Mouse (Mus musculus): ENCODE data around the gene Rps11.
"Not testable (repeated sequence)": the region's sequence is repeated elsewhere in the genome, so short reads cannot be mapped to it uniquely, and the experiment has no call there.

The Rps11 gene

DNA sequence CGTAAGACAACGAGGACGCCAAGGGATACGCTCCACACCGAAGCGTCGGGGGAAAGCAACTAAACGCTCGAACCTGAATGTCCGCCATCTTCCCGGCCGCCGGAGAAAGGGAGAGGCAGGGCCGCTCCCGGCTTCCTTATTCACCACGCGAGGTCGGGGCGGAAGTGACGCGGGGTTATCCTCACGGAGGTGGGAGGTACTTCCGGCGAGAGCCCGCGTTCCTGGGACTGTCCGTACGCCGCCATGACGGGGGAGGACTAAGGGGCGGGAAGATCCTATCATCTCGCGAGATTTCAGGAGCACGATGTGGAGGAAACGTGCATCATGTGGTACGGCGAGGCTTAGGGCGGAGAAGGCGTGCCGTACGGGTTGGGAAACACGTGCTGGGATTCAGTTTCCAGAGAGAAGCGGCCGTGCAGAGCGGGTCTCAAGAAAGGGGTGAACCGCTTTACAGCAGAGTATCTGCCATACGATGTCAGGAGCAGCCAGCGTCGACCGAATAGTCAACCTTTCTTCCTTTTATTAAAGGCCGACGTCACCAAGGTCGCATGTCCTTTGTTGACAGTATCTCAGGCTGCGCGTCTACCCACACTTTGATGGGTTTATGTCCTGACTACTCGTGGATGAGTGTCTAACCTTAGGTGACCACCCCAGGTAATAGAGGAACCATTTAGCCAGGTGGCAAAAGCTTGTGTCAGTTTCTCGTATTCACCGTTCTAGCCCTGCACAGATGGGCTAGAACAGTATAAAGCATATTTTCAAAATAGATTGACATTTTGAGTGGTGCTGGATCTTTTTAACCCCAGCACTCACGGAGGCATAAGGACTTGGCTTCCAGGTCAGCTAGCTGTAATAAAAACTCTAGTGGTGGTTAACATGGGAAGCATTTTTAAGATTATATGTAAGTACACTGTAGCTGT, at the start of gene Rps11:
Rps11 (minus strand) TSS at position 216 of the 920 bp plus-strand sequence.
- DNase-seq (ENCODE audit: low spot score in 2 of 2) = peak; percentile 91 to 98

DNA sequence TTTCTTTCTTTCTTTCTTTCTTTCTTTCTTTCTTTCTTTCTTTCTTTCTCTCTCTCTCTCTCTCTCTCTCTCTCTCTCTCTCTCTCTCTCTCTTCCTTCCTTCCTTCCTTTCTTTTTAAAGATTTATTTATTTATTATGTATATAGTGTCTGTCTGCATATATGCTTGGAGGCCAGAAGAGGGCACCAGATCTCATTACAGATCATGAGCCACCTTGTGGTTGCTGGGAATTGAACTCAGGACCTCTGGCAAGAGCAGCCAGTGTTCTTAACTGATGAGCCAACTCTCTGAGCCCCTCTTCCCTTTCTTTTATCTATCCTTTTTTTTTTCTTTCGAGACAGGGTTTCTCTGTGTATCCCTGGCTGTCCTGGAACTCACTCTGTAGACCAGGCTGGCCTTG, 49.5 kb upstream of the Rps11 start:
- DNase-seq (ENCODE audit: low spot score in 2 of 2) = not testable (repeated sequence)

DNA sequence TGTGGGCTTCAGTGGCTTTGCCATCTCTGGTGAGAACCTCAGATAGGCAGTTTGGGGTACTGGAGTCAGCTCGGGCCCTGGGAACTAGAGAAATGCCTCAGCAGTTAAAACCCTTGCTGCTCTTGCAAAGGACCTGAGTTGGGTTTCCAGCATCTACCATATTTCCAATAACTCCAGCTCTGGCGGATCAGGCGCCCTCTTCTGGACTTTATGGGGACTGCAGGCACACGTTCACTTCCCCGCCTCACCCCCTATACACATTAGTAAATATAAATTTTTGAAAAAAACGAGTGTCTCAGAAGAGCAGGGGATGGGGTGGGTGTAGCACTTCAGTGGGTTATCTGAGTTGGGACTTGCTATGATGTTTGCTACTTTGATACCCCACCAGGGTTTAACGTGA, 48.7 kb upstream of the Rps11 start:
- peak; percentile 43 to 72 for DNase-seq (ENCODE audit: low spot score in 2 of 2)

DNA sequence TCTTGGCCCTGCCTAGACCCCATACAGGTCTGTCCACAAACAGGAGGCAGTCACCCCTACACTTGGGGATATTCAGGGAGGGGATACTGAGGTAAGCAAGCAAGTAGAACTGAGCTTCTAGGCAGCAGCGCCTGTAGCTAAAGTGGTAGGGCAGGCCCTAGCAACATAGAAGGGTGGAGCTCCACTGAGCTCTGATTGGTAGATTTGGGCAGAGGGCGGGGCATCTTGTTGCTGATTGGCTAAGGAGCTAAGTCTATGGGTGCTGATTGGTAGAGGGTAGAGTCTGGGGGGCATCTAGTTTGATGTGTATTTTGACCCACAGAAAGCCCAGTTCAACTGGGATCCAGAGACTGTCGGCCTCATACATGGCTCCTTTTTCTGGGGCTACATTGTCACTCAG, 45.3 kb upstream of the Rps11 start:
- no peak for DNase-seq (ENCODE audit: low spot score in 2 of 2)

DNA sequence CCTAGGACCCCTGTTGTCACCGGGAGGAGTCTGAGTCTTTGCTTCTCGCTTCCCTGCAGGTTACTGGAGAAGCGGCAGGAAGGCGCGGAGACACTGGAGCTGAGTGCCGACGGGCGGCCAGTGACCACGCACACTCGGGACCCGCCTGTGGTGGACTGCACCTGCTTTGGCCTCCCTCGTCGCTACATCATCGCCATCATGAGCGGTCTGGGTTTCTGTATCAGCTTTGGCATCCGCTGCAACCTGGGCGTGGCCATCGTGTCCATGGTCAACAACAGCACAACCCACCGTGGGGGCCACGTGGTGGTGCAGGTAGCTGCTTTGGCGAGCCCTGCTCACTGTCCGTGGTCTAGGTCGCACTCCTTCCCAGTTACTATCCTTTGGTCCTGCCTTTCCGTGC, 44.4 kb upstream of the Rps11 start:
- DNase-seq (ENCODE audit: low spot score in 2 of 2) = no peak

DNA sequence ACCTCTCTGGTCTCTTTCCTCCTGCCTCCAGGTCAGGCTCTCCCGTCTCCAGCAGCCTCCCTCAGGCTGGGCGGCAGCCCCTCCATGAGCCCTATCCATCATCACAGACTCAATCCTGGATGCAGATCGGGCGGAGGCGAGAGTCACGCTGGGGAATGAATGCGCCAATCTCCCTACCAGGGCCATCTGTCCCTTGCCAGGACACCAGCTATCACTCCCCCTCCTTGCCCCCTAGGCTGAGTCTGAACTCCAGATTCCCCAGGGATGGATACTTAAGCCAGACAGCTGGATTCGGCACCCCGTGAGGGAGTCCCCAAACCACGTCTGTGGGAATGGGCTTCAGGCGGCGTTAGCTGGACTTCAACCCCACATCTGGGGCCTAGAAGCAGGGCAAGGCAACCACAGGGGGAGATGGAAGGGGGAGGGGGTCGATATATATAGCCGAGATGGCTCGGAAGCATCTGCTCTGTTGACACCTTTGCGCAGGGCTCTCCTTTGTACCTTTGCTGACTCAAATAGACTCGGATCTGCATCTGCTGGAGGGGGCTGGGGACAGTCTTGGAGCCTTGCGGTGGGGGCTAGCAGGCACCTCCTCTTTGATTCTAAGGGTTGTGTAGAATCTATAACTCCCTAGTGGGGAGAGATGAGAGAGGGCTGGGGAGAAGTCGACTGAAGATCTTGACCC, 43.7 kb upstream of the Rps11 start:
- no peak for DNase-seq (ENCODE audit: low spot score in 2 of 2)

DNA sequence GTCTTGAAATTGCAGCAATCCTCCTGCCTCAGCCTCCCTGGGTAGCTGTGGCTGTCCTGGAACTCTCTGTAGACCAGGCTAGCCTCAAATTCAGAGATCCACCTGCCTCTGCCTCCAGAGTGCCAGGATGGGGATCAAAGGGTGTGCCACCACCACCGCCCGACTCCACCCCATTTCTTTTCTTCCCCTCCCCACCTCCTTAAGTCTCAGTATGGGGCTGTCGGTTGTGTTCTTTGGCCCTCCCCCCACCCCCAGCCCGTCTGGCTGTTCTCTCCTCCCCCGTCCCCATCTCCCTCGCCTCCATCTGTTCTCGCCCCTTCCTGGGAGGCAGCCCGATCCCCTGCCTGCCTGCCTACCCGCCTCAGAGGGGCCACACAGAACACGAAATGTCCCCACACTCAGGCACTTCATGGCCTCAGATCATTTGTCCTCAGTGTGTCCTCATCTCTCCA, 42.7 kb upstream of the Rps11 start:
- no peak for DNase-seq (ENCODE audit: low spot score in 2 of 2)

DNA sequence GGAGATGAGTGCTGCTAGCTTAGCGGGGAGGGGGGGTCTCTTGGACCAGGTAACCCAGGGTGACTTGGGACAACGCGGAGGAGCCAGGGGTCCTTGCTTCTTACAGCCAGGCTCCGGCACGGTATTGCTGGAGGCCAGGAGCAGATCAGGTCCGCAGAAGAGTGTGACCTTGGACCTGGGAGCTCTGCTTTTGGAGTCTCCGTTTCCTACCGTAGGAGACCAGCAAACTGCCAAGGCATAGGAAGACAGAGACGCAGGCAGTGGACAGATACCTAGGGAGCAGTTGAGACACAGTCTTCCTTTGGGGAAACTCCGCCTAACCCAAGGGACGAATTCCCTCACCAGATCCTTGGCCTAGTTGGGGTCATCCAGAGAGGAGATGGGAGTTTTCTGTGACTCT, 41.5 kb upstream of the Rps11 start:
- no peak for DNase-seq (ENCODE audit: low spot score in 2 of 2)

DNA sequence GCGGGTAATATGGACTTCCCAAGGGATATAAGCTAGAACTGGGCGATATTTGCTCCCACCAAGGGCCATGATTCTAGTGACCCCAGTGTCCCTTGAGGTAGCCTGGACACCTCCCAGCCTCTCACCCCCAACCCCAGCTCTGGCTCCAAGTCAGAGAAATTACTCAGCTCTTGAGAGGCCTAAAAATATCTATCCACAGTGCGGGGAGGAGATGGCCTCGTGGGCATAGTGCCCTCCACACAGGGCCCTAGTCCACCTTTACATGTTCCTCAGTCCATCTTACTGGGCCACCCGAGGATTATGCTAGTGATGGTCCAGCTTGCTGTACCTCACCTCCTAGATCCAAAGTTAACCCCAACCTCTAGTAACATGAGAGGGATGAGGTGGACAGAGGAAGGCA, 40.6 kb upstream of the Rps11 start:
- no peak for DNase-seq (ENCODE audit: low spot score in 2 of 2)

DNA sequence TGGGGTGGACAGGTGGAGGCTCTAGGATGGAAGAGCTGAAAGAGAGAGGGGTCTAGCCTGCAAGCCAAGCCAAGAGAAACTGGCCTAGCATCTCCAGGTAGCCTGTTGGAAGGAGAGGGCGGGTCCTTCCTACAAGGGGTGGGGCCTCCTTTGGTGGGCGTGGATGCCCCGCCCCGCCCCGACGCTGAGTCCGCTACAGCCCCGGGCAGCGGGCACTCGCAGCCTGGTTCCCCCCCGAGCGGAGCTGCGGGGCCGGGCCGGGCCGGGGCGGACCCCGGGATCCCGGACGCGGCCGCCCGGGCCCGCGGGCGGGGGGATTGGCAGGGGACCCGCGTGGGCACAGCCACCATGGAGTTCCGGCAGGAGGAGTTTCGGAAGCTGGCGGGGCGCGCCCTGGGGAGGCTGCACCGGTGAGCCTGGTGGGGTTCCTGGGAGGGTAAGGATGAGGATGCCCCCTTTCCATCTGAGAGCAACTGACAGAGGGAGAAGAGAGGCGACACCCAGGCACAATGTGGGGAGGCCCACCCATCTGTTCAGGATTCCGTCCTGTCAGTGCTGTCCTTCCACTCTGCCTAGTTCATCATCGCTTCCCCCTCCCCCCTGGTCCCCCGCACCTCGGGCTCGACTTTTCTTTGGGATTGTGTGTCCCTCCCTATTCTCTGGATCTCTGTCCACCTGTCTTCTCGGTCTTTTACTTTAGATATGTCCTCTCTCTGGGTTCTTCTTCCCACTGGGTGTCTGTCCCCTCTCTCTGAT, 39.7 kb upstream of the Rps11 start, which contains the start of gene Slc17a7:
Slc17a7 (plus strand) TSS at position 215 of the 756 bp plus-strand sequence.
- peak in 1 of 2 experiments; percentile 46 for DNase-seq (ENCODE audit: low spot score in 2 of 2)

DNA sequence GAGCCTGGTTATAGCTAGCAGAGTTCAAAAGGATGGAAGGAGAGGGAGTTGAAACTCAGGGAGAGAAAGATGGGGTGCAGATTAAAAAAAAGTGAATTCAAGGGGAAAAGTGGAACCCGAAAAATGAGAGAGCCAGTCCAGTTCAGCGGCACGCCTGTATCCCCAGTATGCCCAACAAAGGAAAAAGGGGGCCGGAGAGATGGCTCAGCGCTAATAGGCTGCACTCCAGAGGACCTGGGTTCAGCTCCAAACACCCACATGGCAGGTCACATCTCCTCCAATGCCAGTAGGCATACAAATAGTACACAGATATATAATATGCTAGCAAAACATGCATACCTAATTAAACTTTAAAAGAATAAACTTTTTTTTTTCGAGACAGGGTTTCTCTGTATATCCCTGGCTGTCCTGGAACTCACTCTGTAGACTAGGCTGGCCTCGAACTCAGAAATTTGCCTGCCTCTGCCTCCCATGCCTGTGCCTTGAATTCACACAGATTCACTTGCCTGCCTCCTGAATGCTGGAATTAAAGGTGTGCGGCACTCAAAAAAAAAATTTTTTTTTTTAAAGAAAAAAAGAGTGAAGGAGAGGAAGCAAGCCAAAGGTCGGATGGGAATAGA, 38.9 kb upstream of the Rps11 start:
- no peak for DNase-seq (ENCODE audit: low spot score in 2 of 2)

DNA sequence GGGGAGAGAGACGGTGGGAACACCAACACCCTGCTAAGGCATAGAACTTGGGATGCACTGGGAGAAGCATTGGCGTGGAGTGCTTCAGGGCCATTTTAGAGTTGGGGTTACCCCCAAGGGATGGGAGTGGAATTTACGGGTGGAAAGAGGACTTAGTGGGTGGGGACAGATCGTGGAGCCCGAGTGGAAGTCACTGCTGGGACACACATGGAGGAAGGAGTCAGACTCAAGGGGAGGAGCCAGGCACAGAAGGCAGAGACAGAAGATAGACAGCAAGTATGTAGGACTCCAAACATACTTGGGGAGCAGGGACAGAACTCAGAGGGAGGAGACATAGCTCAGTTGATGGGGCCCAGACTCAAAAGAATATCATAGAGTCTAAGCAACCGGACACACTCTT, 38.3 kb upstream of the Rps11 start:
- DNase-seq (ENCODE audit: low spot score in 2 of 2) = no peak

DNA sequence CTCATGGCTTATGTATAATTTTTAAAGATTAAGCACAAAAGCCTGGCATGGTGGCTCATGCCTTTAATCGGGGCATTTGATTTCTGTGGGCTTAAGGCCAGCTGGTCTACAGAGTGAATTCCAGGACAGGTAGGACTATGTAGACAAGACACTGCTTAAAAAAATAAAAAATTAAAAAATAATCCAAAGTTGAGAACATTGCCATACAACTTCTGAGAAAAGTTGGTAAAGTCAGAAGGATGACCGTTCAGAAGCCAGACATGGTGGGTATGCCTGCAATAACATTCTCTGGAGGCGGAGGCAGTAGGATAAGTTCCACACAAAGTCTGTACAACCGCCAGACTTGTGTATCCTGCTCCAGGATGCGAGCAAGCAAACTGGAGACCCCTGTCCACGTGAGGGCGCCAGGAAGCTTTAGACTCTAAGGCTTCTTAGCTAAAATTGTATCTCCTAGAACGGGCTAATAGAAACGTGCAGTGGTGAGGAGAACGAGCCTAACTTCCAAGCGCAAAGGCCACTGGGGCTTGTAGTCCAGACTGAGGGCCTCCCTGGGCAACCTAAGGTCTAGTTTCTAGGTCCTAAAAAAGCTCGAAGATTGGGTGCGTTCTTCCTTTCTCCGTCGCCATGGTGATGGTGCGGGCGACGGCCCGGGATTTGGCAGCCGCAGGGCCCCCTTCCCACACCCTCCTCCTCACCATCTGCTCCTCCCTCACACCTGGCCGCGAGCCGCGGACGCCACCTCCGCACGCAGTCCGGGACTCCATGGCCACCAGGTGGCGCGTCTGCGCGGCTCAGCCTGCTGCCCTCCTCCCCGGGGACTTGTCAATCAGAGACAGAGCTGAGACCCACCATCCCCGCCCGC, 37.6 kb upstream of the Rps11 start:
- DNase-seq (ENCODE audit: low spot score in 2 of 2) = peak; percentile 85 to 91

DNA sequence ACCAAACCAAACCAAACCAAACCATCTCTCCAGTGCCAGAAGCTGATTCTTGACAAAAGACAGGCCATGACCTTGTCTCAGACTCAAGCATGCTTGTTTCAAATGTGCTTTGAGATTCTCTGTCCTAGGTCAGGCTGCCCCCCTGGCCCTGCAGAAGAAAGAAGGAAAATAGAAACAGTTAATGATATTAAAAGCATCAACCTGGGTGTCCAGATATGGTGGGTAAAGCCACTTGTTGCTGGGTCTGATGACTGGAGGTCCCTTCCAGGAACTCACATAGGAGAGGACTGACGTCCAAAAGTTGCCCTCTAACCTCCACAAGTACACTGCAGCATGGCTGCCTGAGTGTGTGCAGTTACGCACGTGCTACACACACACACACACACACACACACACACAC, 36.6 kb upstream of the Rps11 start:
- DNase-seq (ENCODE audit: low spot score in 2 of 2) = no peak

DNA sequence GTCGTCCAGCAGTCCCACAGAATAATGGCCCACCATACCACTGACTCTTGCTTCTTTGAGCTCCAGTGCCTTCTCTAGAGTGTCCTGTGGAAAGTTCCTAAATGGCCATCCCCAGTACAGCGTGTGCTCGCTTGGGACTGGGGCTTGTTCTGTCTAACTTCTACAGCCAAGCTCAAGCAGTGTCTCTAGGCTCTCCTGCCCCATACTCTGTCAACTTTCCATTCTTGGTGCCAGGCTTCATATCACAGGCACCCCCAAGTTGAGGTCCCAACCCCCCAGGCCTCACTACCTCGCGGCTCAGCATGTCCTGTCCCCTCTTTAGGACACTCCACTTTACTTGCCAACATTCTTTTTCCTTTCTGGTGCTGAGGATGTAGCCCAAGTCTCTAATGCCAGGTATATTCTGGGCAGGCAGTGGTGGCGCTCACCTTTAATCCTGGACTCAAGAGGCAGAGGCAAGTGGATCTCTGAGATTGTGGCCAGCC, 36.1 kb upstream of the Rps11 start:
- no peak for DNase-seq (ENCODE audit: low spot score in 2 of 2)

DNA sequence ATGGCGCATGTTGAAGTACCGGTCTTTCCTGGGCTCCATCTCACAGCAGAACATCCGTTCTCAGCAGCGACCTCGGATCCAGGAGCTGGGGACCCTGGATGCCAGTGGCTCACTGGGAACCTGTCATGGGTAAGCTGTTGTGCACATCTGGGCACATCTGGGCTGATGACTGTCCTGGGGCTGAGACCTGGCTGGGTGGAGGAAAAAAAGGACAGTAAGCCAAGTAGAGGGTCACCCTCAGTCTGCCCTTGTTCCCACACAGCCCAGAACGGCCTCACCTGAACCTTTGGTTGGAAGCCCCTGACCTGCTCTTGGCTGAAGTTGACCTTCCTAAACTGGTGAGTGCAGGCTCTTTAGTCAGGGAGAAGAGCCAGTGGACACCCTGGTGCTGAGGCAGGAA, 34.8 kb upstream of the Rps11 start:
- no peak for DNase-seq (ENCODE audit: low spot score in 2 of 2)

DNA sequence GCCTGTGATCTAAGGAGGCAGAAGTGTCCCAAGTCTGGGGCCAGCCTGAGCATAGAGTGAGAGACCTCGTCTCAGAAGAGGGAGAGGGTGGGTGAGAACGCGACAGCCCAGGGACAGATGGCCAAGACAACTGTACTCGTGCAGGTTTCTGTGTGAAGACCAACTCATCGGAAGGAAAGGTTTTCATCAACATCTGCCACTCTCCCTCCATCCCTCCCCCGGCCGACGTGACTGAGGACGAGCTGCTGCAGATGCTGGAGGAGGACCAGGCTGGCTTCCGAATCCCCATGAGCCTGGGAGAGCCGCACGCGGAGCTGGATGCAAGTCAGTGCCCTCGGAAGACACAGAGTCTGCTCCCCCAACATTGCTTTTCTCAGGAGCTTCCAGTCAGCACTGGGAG, 33.2 kb upstream of the Rps11 start:
- DNase-seq (ENCODE audit: low spot score in 2 of 2) = no peak

DNA sequence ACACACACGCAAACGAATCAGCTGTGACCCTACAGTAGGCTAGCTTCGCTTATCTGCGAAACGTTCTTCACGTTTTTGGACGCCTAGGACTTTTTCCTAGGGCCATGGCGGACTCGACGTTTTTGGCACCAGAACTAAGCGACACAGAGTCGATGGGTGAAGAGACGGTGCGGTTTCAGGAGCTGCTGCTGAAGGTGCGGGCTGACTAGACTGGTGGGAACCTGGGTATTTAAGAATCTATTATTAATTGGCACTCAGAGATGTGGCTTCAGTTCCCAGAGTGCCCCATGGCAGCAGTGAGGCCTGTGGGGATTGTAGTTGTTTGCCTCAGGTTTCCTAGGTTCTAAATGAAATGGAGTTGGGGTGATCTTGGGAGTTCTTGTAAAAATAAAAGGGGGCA, 32.0 kb upstream of the Rps11 start:
- no peak for DNase-seq (ENCODE audit: low spot score in 2 of 2)

DNA sequence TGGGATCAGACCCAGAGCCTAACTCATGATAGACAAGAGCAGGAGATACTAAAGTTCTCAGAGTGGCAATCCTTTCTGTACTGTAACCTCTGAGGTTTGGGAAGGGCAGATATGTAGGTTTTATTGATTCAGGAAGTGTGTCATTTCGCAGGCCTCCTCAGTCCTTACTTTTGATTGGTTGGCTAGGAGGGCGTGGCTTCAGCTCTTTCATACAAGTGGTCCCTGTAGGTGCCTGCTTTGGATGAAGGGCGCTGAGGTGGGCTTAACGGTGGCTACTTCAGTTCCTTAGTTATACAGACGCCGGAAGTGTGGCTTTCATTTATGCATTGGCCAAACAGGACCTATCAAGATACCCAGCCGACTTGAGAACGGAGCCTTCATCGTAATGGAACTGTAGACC, 31.4 kb upstream of the Rps11 start:
- no peak for DNase-seq (ENCODE audit: low spot score in 2 of 2)

DNA sequence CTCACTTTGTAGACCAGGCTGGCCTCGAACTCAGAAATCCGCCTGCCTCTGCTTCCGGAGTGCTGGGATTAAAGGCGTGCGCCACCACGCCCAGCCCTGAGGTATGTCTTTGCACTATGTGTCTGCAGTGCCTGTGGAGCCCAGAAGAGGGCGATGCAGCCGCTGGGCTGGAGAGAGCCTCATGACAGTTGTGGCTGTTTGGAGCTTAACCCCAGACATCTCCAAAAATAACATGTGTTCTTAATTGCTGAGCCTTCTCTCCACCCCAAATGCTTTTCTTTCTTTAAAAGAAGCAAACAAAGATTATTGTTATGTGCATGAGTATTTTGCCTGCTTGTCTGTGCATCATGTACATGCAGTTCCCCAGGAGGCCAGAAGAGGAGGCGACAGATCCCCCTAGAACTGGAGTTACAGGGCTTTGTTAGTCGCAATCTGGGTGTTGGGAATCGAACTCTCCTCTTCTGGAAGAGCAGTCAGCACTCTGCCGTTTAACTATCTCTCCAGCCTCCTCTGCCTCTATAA, 30.8 kb upstream of the Rps11 start:
- DNase-seq (ENCODE audit: low spot score in 2 of 2) = peak; percentile 34 to 78

All from spleen, postnatal 10 days (tissue).